Mouse (Mus musculus) right cerebral cortex, postnatal 25 days (tissue): ENCODE data around the gene Arl16.
A peak's percentile ranks its signal among the peaks of the same experiment; 100 is the strongest.
"Not testable (repeated sequence)": the region's sequence is repeated elsewhere in the genome, so short reads cannot be mapped to it uniquely, and the experiment has no call there.

Source experiments
- DNase-seq: peaks from one replicate; pipeline ENCODE4 v3.0.0; 2022

The Arl16 gene

GRCm38 (mm10) chr11:120467051-120467735, at the start of gene Arl16:
Arl16 (minus strand) TSS chr11:120467607.
- DNase-seq, result peak; percentile 93

- no peak for DNase-seq
Observed at GRCm38 (mm10) chr11:120517147-120517546, 49.7 kb upstream of the Arl16 start.

- peak; percentile 80 for DNase-seq
Observed at GRCm38 (mm10) chr11:120515611-120516010, 48.2 kb upstream of the Arl16 start.

- DNase-seq, result not testable (repeated sequence)
Observed at GRCm38 (mm10) chr11:120514262-120514661, 46.9 kb upstream of the Arl16 start.

- no peak for DNase-seq
Observed at GRCm38 (mm10) chr11:120512790-120513453, 45.5 kb upstream of the Arl16 start.

- no peak for DNase-seq
Observed at GRCm38 (mm10) chr11:120510375-120511030, 43.1 kb upstream of the Arl16 start.

GRCm38 (mm10) chr11:120509940-120510339, 42.5 kb upstream of the Arl16 start:
- no peak for DNase-seq

GRCm38 (mm10) chr11:120508290-120508870, 41.0 kb upstream of the Arl16 start:
- DNase-seq, result no peak

GRCm38 (mm10) chr11:120507611-120508289, 40.3 kb upstream of the Arl16 start:
- DNase-seq, result no peak

GRCm38 (mm10) chr11:120506899-120507298, 39.5 kb upstream of the Arl16 start:
- DNase-seq, result no peak

GRCm38 (mm10) chr11:120505661-120506060, 38.3 kb upstream of the Arl16 start:
- no peak for DNase-seq

- DNase-seq, result no peak
Observed at GRCm38 (mm10) chr11:120501701-120502100, 34.3 kb upstream of the Arl16 start.

- DNase-seq, result no peak
Observed at GRCm38 (mm10) chr11:120501018-120501417, 33.6 kb upstream of the Arl16 start.

- no peak for DNase-seq
Observed at GRCm38 (mm10) chr11:120500357-120500756, 33.0 kb upstream of the Arl16 start.

- DNase-seq, result no peak
Observed at GRCm38 (mm10) chr11:120499894-120500293, 32.5 kb upstream of the Arl16 start.

- DNase-seq, result no peak
Observed at GRCm38 (mm10) chr11:120498891-120499290, 31.5 kb upstream of the Arl16 start.

- no peak for DNase-seq
Observed at GRCm38 (mm10) chr11:120498226-120498625, 30.8 kb upstream of the Arl16 start.

GRCm38 (mm10) chr11:120497436-120497835, 30.0 kb upstream of the Arl16 start:
- DNase-seq, result no peak

- no peak for DNase-seq
Observed at GRCm38 (mm10) chr11:120493911-120494310, 26.5 kb upstream of the Arl16 start.

- DNase-seq, result no peak
Observed at GRCm38 (mm10) chr11:120493351-120493750, 25.9 kb upstream of the Arl16 start.

- DNase-seq, result no peak
Observed at GRCm38 (mm10) chr11:120492878-120493203, 25.4 kb upstream of the Arl16 start.

GRCm38 (mm10) chr11:120492024-120492877, 24.8 kb upstream of the Arl16 start:
- DNase-seq, result no peak
